Mouse (Mus musculus) heart, postnatal 36 days (tissue): ENCODE results near the gene Prelp. TPM values are rescaled to one million over a fixed set of nuclear protein-coding genes. Genes with fewer than 3 reads are reported as not detected.

ENCODE experiments used
- DNase-seq, 2 experiments: peaks; one replicate each; pipeline ENCODE4 v3.0.0; 2021 to 2022
- intact Hi-C: fragments of 180-260 bp; cut with DNase I; formaldehyde crosslinking; loops from one replicate; pipeline ENCODE4 v1.15.1; 2025
- total RNA-seq, 2 experiments: library from RNA; stranded (reverse); gene quantifications; 2 replicates each; pipeline ENCODE4 v1.2.3; 2021

The Prelp gene
- total RNA-seq, 2 experiments from 2014 or later, result 30.9 to 32.5 TPM

DNA sequence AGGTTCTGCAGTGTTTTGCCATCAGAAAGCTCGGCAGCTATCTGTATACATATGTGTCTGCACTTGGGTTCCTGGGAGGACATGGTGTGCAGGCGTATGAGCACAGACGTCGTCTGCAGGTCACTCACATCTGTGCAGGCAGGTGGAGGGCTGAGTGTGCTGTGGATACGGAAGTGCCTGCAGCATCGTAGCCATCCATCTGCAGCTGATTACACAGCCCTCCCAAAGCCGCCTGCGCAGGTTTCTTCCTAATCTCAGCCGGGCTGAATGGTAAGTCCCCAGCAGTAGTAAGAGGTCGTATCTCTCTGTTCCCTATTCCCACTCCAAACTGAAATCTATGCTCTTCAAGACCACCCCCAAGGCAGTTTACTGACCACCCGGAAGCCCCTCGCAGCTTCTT lies 14.8 kb downstream of the Prelp start:
- no peak for DNase-seq
- intact Hi-C loops, result no loop called here

DNA sequence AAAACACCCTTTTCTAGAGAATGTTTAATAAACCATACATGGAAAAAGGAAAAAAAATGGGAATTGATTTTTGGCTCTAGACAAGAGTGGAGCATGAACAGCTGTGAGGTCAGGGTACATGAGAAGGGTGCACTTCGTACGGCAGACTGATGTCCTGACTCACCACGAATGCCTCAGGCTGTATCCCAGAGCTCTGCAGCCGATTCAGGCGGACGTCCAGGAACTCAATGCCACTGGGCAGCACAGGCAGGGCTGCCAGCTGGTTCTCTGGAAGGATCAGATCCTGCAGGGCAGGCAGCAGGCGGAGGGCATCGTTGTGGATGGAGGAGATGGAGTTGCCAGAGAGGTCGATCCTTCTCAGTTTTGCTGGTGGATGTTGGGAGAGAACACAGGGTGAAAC lies 20.4 kb downstream of the Prelp start:
- DNase-seq, result no peak
- intact Hi-C loops, result no loop called here

DNA sequence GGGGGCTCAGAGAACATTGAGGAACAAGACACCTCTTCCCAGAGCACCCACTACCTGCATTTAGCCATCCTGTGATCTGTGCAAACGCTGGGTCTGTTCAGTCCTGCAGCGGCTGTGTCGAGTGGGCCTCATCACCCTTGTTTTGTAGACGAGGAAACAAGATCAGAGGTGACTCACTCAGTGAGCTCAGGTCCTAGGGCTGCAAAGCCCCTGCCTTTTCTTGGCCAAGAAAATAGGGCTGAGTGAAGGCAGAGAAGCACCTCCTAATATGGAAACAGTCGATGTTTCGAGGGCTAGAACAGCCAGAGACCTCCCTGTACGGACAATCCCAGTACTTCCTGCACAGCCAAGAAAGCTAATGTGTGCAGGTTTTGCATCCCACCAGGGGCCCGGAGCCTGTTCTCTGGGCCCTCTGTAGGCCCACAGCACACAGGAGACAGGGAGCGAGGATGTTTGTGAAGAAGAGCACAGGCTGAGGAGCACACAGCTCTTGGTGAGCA lies 22.1 kb downstream of the Prelp start:
- intact Hi-C loops, result loop anchor here (5.0 kb wide), 1 partner anchor 267 kb away; no protein-coding TSS in a partner anchor
- DNase-seq, result no peak

DNA sequence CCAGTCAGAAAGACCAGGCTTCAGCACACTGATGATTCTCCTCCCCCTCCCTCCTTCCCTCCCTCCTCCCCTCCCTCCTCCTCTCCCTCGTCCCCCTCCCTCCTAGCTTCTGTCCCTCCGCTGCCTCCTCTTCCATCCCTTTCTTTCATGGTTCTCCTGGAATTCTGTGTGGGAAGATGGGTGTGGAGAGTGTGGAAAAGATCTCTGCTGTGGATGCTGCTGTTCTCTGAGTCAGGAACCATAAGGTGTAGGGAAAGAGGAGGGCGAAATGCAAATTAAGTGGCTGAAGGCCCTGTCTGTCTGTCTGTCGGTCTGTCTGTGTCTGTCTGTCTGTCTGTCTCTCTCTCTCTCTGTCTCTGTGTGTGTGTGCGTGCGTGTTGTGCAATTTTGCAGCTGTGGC lies 23.9 kb downstream of the Prelp start:
- intact Hi-C loops, result loop anchor here (5.0 kb wide), 1 partner anchor 265 kb away; no protein-coding TSS in a partner anchor
- DNase-seq, result no peak

DNA sequence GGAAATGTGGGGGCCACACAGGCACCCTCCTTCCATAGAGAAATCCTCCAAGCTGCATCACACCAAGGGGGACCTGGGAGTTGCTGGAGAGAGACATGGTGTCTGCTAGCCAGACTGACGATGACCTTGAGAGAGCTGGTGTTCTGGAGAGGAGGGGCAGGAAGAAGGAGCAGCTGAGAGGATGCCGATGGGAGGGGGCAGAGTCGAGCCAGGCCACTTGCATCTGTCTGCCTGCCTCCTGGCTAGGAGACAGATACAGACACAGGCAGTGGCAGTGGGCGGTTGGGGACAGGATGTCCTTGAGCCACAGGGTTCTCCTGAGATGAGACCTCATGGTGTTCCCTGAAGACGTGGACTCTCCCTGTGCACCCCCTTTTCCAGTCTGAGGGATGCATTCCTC lies 29.7 kb downstream of the Prelp start:
- intact Hi-C loops, result loop anchor here (2.0 kb wide), 1 partner anchor 37 kb away; no protein-coding TSS in a partner anchor

DNA sequence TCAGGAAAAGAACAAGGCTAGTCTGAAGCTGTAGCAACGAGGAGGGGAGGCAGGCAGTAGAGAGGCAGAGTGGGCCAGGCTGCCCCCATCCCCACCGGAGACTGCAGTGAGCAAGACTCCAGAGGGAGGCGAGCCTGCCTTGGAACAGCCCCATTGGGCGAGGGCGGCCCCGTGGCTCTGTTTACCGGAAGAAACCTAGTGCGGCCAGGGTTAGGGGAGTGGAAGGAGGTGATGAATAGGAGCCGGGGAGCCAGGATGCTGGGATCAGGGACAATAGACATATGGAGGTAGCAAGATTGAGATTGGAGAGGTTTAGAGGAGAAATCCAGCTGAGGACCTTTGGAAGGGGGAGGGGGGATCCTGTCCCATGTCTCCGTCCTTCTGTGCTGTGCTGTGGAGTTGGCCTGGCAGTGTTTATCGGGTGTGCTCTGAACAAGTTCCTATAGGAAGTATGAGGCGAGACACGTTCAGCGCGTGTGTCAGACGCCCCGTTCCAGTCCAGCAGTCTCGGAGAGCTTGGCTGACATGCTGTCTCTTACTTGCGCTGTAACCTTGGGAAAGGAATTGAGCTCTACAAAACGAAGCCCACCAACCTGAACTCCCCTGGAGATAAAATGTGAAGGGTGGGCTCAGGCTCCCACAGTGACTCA lies 31.1 kb downstream of the Prelp start:
- peak in 1 of 2 experiments; percentile 34 for DNase-seq
- intact Hi-C loops, result loop anchor here (2.0 kb wide), 1 partner anchor 35 kb away; no protein-coding TSS in a partner anchor

More for the DNA sequence above, 29.7 kb downstream of the Prelp start:
- peak; percentile 53 to 61 for DNase-seq

DNA sequence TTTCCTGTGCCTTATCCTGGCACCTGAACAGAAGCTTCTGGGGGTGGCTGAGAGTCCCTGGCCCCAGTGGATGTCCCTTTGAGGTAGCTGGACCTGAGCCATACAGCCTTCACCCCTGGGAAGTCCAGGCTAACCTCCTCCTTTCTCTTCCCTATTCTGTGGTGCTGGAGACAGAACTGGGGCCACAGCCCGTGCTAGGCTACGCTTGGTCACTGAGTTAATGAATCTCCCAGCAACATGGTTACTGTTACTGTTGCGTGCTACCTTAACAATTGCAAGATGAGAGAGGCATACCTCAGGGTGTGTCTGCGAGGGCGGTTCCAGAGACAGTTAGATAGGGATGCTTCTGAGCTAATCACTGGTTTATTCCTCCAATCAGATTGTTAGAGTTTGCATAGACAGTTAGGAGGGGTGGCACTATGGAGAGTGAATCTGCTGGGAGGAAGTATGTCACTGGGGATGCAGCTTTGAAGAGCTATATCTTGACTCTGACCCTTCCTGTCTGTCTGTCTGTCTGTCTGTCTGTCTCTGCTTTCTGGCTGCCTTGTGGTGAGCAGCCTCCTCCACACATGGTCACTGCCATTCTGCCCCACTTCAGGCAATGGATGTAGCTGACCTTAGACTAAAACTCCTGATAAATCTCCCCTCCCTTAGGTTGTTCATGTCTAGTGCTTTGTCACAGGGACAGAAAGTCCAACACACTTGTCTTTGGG lies 33.5 kb downstream of the Prelp start:
- intact Hi-C loops, result no loop called here
- DNase-seq, result no peak

DNA sequence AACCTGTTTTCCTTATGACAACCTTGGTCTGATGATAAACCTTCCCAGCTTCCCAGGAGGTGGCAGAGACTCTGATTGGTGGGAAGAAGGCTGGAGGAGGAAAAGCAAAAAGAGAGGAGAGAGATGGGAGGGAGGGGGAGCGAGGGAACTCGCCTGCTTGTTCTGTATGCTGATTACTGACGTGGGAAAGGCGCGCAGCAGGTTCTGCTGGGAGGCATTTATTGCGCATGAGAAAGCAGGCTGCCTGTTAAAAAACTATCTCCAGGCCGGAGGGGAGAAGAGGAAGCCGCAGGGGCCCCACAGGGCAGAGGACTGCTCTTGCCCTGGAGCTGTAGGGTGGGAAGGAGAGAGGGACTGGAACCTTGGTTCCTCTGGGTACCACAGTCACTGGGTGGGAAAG lies 34.2 kb downstream of the Prelp start:
- intact Hi-C loops, result no loop called here

DNA sequence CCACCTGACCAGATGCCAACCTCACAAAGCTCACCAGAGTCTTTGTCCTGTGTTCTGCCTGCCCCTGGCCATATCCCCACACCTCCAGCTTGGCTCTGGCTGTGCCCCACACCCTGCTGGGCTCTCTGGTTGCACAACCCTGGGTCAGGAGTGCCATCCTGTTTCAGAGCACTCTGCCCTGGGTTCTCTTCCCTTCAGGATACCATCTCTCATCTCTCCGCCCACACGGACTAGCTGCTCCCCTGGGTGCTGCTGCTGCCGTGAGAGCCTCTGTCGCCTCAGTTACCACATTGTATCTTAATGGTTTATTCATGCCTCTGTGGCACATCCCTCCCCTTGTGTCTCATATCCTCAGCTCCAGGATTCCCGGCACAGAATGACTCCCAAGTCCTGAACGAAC lies 34.8 kb downstream of the Prelp start:
- intact Hi-C loops, result no loop called here
- DNase-seq, result no peak

More for the DNA sequence above, 34.2 kb downstream of the Prelp start:
- no peak for DNase-seq

DNA sequence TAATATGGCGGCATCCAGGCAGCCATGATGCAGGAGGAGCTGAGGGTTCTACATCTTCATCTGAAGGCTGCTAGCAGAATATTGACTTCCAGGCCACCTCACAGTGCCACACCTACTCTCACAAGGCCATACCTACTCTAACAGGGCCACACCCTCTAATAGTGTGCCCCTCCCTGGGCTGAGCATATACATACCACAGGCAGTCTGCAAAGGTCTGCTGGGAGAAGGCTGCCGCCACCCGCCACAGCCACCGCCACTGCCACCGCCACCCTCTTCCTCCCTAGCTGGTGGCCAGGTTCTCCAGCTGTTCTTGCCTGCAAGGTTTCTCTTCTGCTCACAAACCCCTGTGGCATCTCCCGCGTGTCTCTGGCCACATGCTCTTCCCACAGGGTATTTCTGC lies 35.4 kb downstream of the Prelp start:
- DNase-seq, result no peak
- intact Hi-C loops, result no loop called here

DNA sequence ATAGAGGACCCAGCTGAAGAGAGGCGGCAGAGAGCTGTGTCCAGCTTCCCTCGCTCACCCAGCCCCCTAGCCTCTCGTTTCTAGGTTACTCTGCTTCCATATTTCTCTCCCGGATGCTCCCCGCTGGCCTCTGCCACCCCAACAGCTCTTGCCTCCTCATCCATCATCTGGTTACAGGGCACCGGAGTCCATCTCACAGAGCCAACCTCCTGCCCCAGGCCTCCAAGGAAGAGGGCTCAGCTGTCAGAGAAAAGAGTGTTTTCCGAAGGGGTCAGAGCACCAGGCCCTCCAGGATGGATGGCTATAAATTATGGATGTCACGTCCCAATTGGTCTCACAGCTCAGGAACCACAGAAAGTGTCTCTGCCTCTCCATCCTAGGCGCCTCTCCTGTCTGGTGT lies 36.5 kb downstream of the Prelp start:
- intact Hi-C loops, result no loop called here
- DNase-seq, result no peak

DNA sequence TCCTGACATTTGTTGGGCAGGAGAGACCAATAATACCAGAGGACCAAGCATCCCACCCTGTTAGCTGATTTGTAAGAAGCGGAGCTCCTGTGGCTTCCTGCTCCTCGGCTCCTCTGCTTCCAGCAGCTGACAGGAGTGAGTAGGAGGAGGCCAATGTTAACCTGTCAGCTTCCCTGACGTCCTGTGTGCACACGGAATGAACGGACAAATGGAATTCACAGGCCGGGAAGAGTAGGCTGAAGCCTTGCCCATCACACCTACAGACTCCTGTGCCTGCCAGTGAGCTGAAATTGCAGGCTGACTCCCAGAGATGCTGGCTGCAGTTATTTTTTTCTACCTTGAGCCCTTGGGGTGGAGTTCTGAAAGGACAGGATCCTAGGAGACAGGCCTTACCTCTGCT lies 37.1 kb downstream of the Prelp start:
- intact Hi-C loops, result no loop called here
- no peak for DNase-seq

DNA sequence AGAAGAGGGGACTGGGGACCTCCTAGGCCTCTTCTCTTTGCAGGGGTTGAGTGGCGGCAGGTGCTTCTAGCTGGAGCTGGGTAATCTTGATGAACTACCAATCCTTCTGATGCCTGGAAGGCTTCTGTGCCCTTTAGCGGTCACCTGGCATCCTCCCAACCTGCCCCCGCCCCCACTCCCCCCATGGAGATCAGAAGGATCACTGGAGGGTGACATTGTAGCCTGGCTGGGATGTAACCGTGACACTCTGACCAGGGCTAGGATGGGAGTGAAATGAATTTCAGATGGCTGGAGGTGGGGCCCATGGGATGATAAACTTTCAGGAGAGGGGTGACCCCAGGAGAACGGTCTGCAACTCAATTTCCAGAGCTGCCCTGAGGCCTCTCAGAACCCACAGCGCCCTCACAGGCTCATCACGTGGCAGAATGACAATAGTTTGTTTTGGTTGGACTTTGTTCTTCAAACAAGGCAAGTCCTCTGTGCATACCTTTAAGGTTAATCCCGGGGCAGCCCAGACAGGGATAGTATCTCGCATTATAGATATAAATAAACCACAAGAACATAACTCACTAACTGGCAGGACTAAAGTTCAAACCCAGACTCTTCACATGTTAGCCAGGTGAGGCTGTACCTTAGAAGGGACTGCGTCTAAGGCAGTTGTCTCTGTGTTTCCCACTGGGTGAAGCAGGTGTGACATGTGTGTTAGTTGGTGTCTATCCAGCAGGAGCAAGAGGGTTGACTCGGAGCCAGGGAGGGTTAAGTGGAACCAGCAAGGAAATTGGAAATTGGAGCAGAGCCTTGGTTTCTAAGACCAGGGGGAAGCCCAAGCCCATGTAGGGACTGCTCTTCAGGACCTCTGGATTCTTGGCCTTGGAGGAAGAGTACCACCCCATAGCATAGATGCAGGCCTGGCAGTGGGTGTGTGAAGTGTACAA lies 38.7 kb downstream of the Prelp start:
- intact Hi-C loops, result no loop called here
- no peak for DNase-seq

DNA sequence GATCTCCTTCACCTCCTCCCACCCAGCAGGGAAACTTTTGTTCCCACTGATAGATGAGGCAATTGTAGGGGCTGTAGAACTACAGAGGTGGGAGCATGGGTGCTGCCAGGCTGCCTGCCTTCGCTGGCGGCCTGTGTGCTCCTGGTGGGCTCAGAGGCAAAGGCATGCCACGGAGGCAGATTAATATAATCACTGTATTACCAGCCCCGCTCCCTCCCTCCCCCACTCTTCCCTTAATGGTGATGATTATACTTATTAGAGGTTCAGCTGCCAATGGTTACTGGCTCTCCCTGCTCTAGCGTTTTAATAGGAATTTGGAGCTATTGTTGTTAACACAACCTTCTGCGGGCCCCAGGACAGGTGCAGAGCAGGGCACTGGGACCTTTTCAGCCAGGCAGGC lies 39.4 kb downstream of the Prelp start:
- DNase-seq, result no peak
- intact Hi-C loops, result no loop called here

DNA sequence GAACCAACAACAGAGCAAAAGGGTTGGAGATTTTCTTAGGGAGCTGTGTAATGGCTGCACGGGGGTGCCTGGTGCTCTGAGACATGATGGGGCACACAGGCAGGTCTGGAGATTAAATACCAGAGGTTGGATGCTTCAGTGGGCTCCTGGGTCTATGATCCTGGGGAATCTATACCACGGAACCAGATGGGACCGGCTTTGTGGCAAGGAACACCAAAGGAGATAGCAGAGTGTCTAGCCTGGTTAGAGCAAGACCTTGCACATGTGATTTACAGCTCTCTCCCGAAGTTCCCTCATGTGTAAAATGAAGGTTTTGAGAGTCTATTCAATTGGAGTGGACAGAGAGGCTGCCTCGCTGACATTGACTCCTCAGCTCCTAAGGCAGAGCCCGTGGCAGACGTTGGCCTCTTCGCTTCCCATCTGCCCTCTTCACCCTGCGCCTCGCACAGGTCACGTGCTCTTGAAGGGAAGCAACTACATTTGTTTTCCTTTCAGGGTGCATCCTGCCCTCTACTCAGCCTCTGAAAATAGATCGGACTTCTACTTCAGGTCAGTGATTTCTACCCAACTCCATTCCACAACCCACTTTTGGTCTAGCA lies 42.3 kb downstream of the Prelp start:
- DNase-seq, result no peak
- intact Hi-C loops, result no loop called here

DNA sequence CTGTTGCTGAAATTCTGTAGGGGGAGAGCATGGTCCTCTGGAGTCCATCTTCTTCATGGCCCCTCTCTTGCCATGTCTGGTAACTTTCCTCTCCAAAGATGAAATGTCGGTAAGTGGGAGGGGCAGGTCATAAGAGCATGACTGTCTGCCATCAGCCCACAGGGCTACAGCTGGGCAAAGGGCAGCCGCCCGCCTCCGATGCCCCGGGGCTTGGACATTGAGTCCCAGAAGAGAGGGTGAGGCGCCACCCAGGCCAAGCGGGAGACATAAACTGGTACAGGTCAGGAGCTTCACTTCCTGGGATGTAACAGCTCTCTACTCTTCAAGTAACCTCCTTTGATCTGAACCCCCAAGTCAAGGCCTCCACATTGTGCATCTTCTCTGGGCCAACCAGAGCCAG lies 44.3 kb downstream of the Prelp start:
- intact Hi-C loops, result no loop called here
- DNase-seq, result no peak

DNA sequence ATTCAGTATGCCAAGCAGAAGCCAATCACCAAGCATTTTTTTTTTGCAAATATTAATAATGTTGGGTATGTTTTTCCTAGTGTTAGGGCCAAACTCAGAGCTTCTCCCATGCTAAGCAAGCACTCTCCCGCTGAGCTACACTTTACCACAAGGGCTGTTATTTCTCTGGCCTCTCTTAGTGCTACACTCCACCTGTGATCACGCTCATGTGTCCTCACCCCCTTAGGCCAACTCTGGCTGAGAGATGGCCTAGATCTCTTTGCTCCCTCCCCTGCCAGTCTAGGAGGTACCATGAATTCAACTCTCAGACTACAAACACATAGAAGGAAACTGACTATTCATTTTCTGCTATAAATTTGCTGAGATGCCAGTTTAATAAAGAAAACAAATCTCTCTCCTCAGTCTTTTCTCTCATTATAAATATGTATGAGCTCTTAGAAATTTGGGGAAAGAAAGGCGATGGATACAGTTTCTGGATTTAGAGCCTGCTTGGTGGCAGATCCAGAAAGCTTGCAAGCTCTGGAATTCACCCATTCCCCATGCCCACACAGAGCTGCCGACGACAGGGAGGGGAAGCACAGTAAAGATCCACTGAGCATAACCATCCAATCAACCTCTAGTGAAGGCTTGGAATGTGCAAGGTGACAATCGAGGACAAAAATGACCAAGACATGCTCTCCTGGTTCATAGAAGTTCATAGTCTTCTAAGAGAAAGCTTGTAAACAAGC lies 48.0 kb downstream of the Prelp start:
- intact Hi-C loops, result no loop called here
- no peak for DNase-seq

DNA sequence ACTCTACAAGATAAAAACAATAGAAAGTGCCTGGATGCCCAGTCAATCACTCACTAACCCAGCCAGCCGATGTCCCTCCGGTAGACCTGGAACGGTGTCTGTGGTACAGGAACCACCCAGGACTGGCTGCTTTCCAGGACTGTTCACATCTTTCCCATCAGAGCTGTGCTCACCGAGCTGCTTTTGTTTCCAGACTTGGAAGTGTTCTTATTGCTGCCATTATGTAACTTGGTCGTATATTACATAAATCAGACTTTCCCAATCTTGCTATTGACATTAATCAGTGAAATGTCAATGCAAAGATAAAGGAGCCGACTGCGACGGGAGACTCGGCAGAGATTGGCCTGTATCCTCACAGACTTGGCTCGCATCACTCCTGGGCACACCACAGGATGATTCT lies 50.0 kb downstream of the Prelp start:
- intact Hi-C loops, result no loop called here
- DNase-seq, result no peak

DNA sequence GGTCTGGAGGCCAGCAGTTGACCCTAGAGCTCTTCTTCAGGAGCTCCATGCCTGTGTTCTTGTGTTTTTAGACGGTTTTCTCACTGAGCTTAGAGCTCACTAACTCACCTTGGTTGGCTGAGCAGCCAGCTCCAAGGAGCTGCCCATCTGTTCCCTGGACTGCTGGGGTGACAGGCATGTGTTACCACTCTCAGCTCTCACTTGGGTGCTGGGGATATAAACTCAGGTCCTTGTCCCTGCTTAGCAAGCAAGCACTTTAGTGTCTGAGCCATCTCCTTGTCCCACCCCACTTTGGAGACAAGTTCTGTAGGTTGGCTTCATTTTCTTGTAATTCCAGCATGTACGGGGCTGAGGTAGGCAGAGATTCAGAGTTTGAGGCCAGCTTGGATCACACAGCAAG lies 52.0 kb downstream of the Prelp start:
- no peak for DNase-seq
- intact Hi-C loops, result no loop called here
